Mouse (Mus musculus): ENCODE data around the gene Gp1bb. TPM values are rescaled to one million over a fixed set of nuclear protein-coding genes. Genes with fewer than 3 reads are reported as not detected.

Gp1bb gene
- polyA plus RNA-seq, 1 experiment = 3.9 TPM

DNA sequence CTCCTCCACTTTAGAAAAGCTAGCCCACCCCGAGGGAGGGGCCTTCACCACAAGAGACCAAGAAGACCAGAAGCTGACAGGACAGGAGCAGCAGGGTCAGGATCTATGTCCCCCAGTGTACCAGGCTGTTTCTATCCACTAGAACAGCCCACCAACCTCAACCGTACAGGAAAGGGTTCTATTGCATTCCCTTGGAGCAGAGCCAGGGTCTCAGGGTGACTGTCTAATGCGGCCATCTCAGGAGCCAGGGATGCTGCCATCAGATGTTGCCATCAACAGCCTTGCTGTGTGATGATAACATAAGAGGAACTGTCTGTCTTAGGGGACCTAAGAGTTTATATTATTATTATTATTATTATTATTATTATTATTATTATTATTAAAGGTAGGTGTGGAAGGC is 45.1 kb downstream of the Gp1bb start:
- Histone ChIP-seq H3K27ac (ENCODE audit: insufficient read depth, low read length) (no peak overlapping the region), H3K4me1 (ENCODE audit: control insufficient read depth, insufficient read depth, low read length) (no peaks in the 10 kb centered on the region), H3K4me3 (ENCODE audit: insufficient read depth, low read length) (no peak overlapping the region)
- TF ChIP-seq POLR2A (IDR thresholded peaks at IDR 0.05; ENCODE audit: low read depth, low read length) (no peak), CTCF (IDR thresholded peaks at IDR 0.05; ENCODE audit: borderline replicate concordance, insufficient read depth, low read length) (no peak)

DNA sequence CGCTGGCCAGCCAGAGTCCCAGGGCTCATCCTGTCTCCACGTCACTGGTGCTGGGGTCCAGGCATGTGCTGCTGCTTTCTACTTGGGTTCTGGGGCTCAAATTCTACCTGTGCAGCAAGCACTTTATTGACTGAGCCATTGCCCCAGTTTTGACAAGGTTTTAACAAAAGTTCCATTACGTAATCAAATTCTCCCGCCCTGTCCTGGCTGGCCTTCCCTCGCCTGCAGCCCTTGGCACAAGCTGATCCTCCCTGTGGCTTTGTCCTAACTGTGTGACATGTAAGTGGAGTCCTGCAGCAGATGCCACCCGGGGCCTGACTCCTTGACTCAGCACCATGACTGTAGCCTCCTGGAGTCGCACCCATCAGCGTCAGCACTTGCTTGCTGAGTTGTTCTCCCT is 48.0 kb downstream of the Gp1bb start:
- TF ChIP-seq CTCF (IDR thresholded peaks at IDR 0.05; ENCODE audit: borderline replicate concordance, insufficient read depth, low read length) = no peak
- Histone ChIP-seq H3K4me3 (ENCODE audit: insufficient read depth, low read length) (no peak overlapping the region), H3K4me1 (ENCODE audit: control insufficient read depth, insufficient read depth, low read length) (no peaks in the 10 kb centered on the region), H3K27ac (ENCODE audit: insufficient read depth, low read length) (no peak overlapping the region)

Other genes starting within 250 kb of the Gp1bb start
- gene Txnrd2, start 196.0 kb downstream of the Gp1bb start, polyA plus RNA-seq (2011; ENCODE audit: insufficient read length, low read depth, missing spikeins) = 4.6 and 7.5 TPM in 2 replicates
- gene Comt, start 195.6 kb downstream of the Gp1bb start, polyA plus RNA-seq (2011; ENCODE audit: insufficient read length, low read depth, missing spikeins) = 89.2 and 96.0 TPM in 2 replicates
- gene Gnb1l, start 123.7 kb downstream of the Gp1bb start, polyA plus RNA-seq (2011; ENCODE audit: insufficient read length, low read depth, missing spikeins) = 3.8 and 5.5 TPM in 2 replicates
- 4.7 and 7.8 TPM in 2 replicates for gene Rtl10, start 123.5 kb downstream of the Gp1bb start, polyA plus RNA-seq (2011; ENCODE audit: insufficient read length, low read depth, missing spikeins)
- 2.8 and 3.3 TPM in 2 replicates for gene Tbx1, start 31.7 kb downstream of the Gp1bb start, polyA plus RNA-seq (2011; ENCODE audit: insufficient read length, low read depth, missing spikeins)
- 17.8 and 20.1 TPM in 2 replicates for gene Gm49601, start 4.0 kb upstream of the Gp1bb start, polyA plus RNA-seq (2011; ENCODE audit: insufficient read length, low read depth, missing spikeins)
- gene Sept5, start 7.6 kb upstream of the Gp1bb start, polyA plus RNA-seq (2011; ENCODE audit: insufficient read length, low read depth, missing spikeins) = 82.3 and 89.3 TPM in 2 replicates
- not detected in 2 replicates for gene Cldn5, start 154.4 kb upstream of the Gp1bb start, polyA plus RNA-seq (2011; ENCODE audit: insufficient read length, low read depth, missing spikeins)
- 89.6 and 90.8 TPM in 2 replicates for gene Ufd1, start 189.4 kb upstream of the Gp1bb start, polyA plus RNA-seq (2011; ENCODE audit: insufficient read length, low read depth, missing spikeins)
- 17.2 and 20.3 TPM in 2 replicates for gene Cdc45, start 189.6 kb upstream of the Gp1bb start, polyA plus RNA-seq (2011; ENCODE audit: insufficient read length, low read depth, missing spikeins)
- 7.9 and 11.7 TPM in 2 replicates for gene 2510002D24Rik, start 214.2 kb upstream of the Gp1bb start, polyA plus RNA-seq (2011; ENCODE audit: insufficient read length, low read depth, missing spikeins)
- gene Gm28539, start 214.2 kb upstream of the Gp1bb start, polyA plus RNA-seq (2011; ENCODE audit: insufficient read length, low read depth, missing spikeins) = 4.2 and 5.7 TPM in 2 replicates